Mouse (Mus musculus) heart, embryonic 16.5 days (tissue): Measurements from ENCODE around the gene Gm17018. TPM values are rescaled to one million over a fixed set of nuclear protein-coding genes. Genes with fewer than 3 reads are reported as not detected.
A peak's percentile ranks its signal among the peaks of the same experiment; 100 is the strongest.

Experiments
- ATAC-seq: fragments of 200-750 bp; cut with Nextera tagmentation; replicated peaks from 2 replicates; pipeline ENCODE4 v1.8.0; 2017; ENCODE audit warnings: moderate number of reproducible peaks; ENCODE audit not compliant: insufficient read depth, low FRiP score; ENCODE audit errors: extremely low read depth
- H3K27ac ChIP-seq: fragments of 300-500 bp; sonication (generic); 2 replicates; pipeline ENCODE4 v1.5.1; 2014; ENCODE audit warnings: mild to moderate bottlenecking, low read length, control low read depth, moderate library complexity
- H3K27me3 ChIP-seq: fragments of 300-500 bp; sonication (generic); 2 replicates; pipeline ENCODE4 v1.6.1; 2014; ENCODE audit warnings: low read length, mixed read lengths; ENCODE audit not compliant: control insufficient read depth, insufficient read depth
- H3K36me3 ChIP-seq: fragments of 300-500 bp; sonication (generic); 2 replicates; pipeline ENCODE4 v1.6.1; 2014; ENCODE audit not compliant: control insufficient read depth, insufficient read depth
- H3K4me1 ChIP-seq: fragments of 300-500 bp; sonication (generic); 2 replicates; pipeline ENCODE4 v1.6.1; 2014; ENCODE audit warnings: low read length, mixed read lengths; ENCODE audit not compliant: control insufficient read depth, insufficient read depth
- H3K4me2 ChIP-seq: fragments of 300-500 bp; sonication (generic); 2 replicates; pipeline ENCODE4 v1.6.1; 2014; ENCODE audit warnings: low read depth, mild to moderate bottlenecking, control low read depth, low read length
- H3K4me3 ChIP-seq: fragments of 300-500 bp; sonication (generic); 2 replicates; pipeline ENCODE4 v1.5.1; 2014; ENCODE audit warnings: mild to moderate bottlenecking, control low read depth, low read length
- H3K9ac ChIP-seq: fragments of 300-500 bp; sonication (generic); 2 replicates; pipeline ENCODE4 v1.6.1; 2014; ENCODE audit warnings: low read length, control low read depth
- H3K9me3 ChIP-seq: fragments of 300-500 bp; sonication (generic); replicated peaks from 2 replicates; pipeline ENCODE4 v1.6.1; 2016; ENCODE audit warnings: low read length; ENCODE audit not compliant: control insufficient read depth
- WGBS: fragments of 180-500 bp; shearing (Covaris S2); extraction: QIAGEN DNeasy Blood & Tissue Kit; methylation state at CpG from one replicate; pipeline ENCODE4 v1.1.7; 2014; 5-methylcytosine and 5-hydroxymethylcytosine counted together
- polyA plus RNA-seq: library from polyadenylated mRNA; unstranded; fragments of >200 nt; fragmentation: Nextera tagmentation; extraction: Ambion mirVana; gene quantifications from 2 replicates; pipeline ENCODE4 v1.2.1, GENCODE M21; 2015

Gm17018 gene
- polyA plus RNA-seq = 32.0 and 33.8 TPM in 2 replicates

DNA sequence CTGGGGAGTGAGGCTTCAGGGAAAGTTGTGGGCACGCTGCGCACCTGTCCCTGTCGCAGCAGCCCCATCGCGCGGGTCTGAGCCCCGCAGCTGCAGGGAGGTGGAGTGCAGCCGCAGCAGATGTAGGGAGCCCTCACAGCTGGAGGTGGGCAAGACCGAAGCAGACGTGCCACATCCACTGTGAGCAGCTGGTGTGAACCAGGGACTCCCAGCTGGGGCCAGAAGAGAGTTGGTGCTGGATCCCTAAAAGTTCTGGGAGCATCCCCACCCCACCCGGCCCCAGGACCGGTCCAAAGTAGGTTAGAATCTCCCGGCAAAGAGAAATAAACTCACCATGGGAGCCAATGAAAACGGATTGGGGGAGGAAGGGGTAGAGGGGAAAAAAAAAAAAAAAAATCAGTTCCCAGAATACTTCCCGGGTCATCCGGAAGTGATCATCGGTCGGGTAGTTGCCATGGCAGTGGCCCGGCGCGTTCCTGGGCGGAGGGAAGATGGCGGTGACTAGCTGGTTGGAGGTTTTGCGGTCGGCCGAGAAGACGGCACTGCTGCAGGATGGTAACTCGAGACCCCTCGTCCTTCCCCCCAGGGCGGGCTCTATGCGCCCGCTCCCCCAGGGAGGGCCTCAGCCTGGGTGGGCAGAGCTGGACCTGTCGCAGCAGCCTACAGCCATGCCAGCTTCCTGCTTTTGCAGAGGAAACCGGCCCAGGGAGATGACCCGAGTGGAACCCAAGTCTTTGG is at the start of gene Gm17018, which contains the start of gene Poll:
Gm17018 (plus strand) TSS at position 463 of the 738 bp plus-strand sequence.
Poll (minus strand) TSS at position 379 of the 738 bp plus-strand sequence.
- peak; percentile 85 for ATAC-seq
- peak within 1 kb of the TSS; percentile 84 for H3K4me3 ChIP-seq
- peaks cover 10% of the 10 kb centered on the region for H3K4me1 ChIP-seq
- H3K4me2 ChIP-seq = peak within 1 kb of the TSS; percentile 97
- no peaks in the 10 kb centered on the region for H3K27me3 ChIP-seq
- peak within 1 kb of the TSS; percentile 65 for H3K27ac ChIP-seq
- H3K9me3 ChIP-seq = no peaks in the 10 kb centered on the region
- WGBS = under 1% methylated on average over 35 of the region's 35 CpGs
- peaks cover 9% of the 10 kb centered on the region for H3K36me3 ChIP-seq
- H3K9ac ChIP-seq = peak within 1 kb of the TSS; percentile 93

- no peak overlapping the region for H3K9ac ChIP-seq
- no peak for ATAC-seq
- peaks cover 13% of the 10 kb centered on the region for H3K36me3 ChIP-seq
- 71% methylated on average over 3 of the region's 3 CpGs for WGBS
- no peak overlapping the region for H3K27ac ChIP-seq
- H3K9me3 ChIP-seq = no peaks in the 10 kb centered on the region
- no peak overlapping the region for H3K4me2 ChIP-seq
- no peak overlapping the region for H3K4me3 ChIP-seq
- H3K4me1 ChIP-seq = peaks cover 10% of the 10 kb centered on the region
- no peaks in the 10 kb centered on the region for H3K27me3 ChIP-seq
Observed at GRCm38 (mm10) chr19:45510680-45511079, 49.7 kb upstream of the Gm17018 start.

GRCm38 (mm10) chr19:45511406-45511805 is 49.0 kb upstream of the Gm17018 start:
- 76% methylated on average over 4 of the region's 4 CpGs for WGBS
- Histone ChIP-seq H3K4me1 (peaks cover 10% of the 10 kb centered on the region), H3K36me3 (peaks cover 16% of the 10 kb centered on the region), H3K27ac (no peak overlapping the region), H3K9me3 (no peaks in the 10 kb centered on the region), H3K4me2 (no peak overlapping the region), H3K27me3 (no peaks in the 10 kb centered on the region), H3K9ac (no peak overlapping the region), H3K4me3 (no peak overlapping the region)
- ATAC-seq = no peak

GRCm38 (mm10) chr19:45515341-45515740 is 45.1 kb upstream of the Gm17018 start:
- ATAC-seq = no peak
- no peaks in the 10 kb centered on the region for H3K4me1 ChIP-seq
- H3K27ac ChIP-seq = no peak overlapping the region
- peaks cover 19% of the 10 kb centered on the region for H3K36me3 ChIP-seq
- H3K27me3 ChIP-seq = no peaks in the 10 kb centered on the region
- H3K9ac ChIP-seq = no peak overlapping the region
- no peak overlapping the region for H3K4me2 ChIP-seq
- H3K4me3 ChIP-seq = no peak overlapping the region
- 83% methylated on average over 2 of the region's 2 CpGs for WGBS
- no peaks in the 10 kb centered on the region for H3K9me3 ChIP-seq

- no peaks in the 10 kb centered on the region for H3K4me1 ChIP-seq
- no peak overlapping the region for H3K27ac ChIP-seq
- no peak for ATAC-seq
- 93% methylated on average over 12 of the region's 12 CpGs for WGBS
- peaks cover 19% of the 10 kb centered on the region for H3K36me3 ChIP-seq
- no peak overlapping the region for H3K4me3 ChIP-seq
- H3K9ac ChIP-seq = no peak overlapping the region
- no peaks in the 10 kb centered on the region for H3K9me3 ChIP-seq
- no peaks in the 10 kb centered on the region for H3K27me3 ChIP-seq
- no peak overlapping the region for H3K4me2 ChIP-seq
Observed at GRCm38 (mm10) chr19:45516264-45516663, 44.2 kb upstream of the Gm17018 start.

- ATAC-seq = no peak
- 65% methylated on average over 7 of the region's 7 CpGs for WGBS
- Histone ChIP-seq H3K4me2 (no peak overlapping the region), H3K9ac (no peak overlapping the region), H3K4me3 (no peak overlapping the region), H3K27me3 (no peaks in the 10 kb centered on the region), H3K9me3 (no peaks in the 10 kb centered on the region), H3K4me1 (peaks cover 28% of the 10 kb centered on the region), H3K36me3 (peaks cover 17% of the 10 kb centered on the region), H3K27ac (peak overlapping the region; percentile 50; the same call in 1 of the 2 replicates)
Observed at GRCm38 (mm10) chr19:45527382-45527781, 33.0 kb upstream of the Gm17018 start.

- Histone ChIP-seq H3K4me1 (peaks cover 28% of the 10 kb centered on the region), H3K27ac (peak overlapping the region; percentile 50; the same call in 1 of the 2 replicates), H3K4me2 (no peak overlapping the region), H3K4me3 (no peak overlapping the region), H3K9me3 (no peaks in the 10 kb centered on the region), H3K27me3 (no peaks in the 10 kb centered on the region), H3K9ac (no peak overlapping the region), H3K36me3 (peaks cover 17% of the 10 kb centered on the region)
- 77% methylated on average over 10 of the region's 10 CpGs for WGBS
- 0 out of 2 replicates have a peak, but pooled peaks have one; percentile 20 for ATAC-seq
Observed at GRCm38 (mm10) chr19:45527931-45528534, 32.4 kb upstream of the Gm17018 start.

DNA sequence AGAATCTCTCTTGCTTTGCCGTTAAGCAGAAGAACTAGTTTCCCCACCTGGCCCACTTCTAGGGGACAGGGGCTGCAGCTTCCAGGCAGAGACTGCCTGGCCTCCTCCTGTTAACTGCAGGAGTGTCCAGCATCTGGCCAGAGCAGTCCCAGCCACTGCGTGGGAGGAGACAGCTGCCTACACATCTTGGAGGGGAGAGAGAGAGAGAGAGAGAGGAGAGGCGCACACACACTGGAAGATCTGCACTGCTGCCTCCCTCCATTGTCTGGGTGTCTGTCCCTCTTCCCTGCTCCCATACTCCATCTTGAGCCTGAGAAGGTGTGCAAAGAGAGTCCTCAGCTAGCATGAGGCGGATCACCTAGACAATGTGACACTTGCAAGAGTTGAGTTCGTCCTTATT is 31.1 kb upstream of the Gm17018 start:
- H3K4me1 ChIP-seq = peaks cover 30% of the 10 kb centered on the region
- WGBS = 69% methylated on average over 5 of the region's 5 CpGs

More for the DNA sequence above, 31.1 kb upstream of the Gm17018 start:
- Histone ChIP-seq H3K4me3 (no peak overlapping the region), H3K4me2 (no peak overlapping the region), H3K36me3 (peaks cover 17% of the 10 kb centered on the region), H3K27ac (peak overlapping the region; percentile 89), H3K27me3 (no peaks in the 10 kb centered on the region), H3K9me3 (no peaks in the 10 kb centered on the region), H3K9ac (peak overlapping the region; percentile 33)
- ATAC-seq = no peak
